In genomic region chr14:57398065-57398757, GRCm38 (mm10) we compare ENCODE assay signal across 8 mouse cellular contexts. TPM values are rescaled to one million over a fixed set of nuclear protein-coding genes. Genes with fewer than 3 reads are reported as not detected.
A peak's percentile ranks its signal among the peaks of the same experiment; 100 is the strongest.
DNase-seq lines count a peak whose midpoint lies in the region; ATAC-seq lines count a peak whose summit lies in the region.

Gene Cryl1 (minus strand): TSS chr14:57398529.

- peak within 1 kb of the TSS; percentile 55 for H3K9ac ChIP-seq in intestine, embryonic 14.5 days (ENCODE audit: low read length)

- H3K27ac ChIP-seq in intestine, embryonic 14.5 days (ENCODE audit: low read depth): peak within 1 kb of the TSS; percentile 55

- peak; percentile 93 to 94 for DNase-seq in adrenal gland, adult 18-20 months (ENCODE audit: low spot score in 2 of 2)
- peak; percentile 98 for DNase-seq in embryo, embryonic 11 days
- DNase-seq in gastrocnemius, postnatal 25 days: peak; percentile 96
- peak; percentile 98 for DNase-seq in intestine, embryonic 14.5 days (ENCODE audit: low spot score)
- DNase-seq in left cerebral cortex, postnatal 14 days (ENCODE audit: low spot score in 2 of 2): peak; percentile 95
- DNase-seq in mesoderm, embryonic 11.5 days (ENCODE audit: low read depth, low spot score): peak; percentile 95
- DNase-seq in right cerebral cortex, postnatal 36 days (ENCODE audit: low spot score in 2 of 2): peak; percentile 93 to 94
- DNase-seq in yolk sac, embryonic 10.5 days (ENCODE audit: low spot score): peak; percentile 96

- intact Hi-C loops in left cerebral cortex, postnatal 14 days (cut with DNase I): no loop called here

- peak within 1 kb of the TSS; percentile 78 for H3K4me2 ChIP-seq in intestine, embryonic 14.5 days (ENCODE audit: low read length)

- H3K4me1 ChIP-seq in intestine, embryonic 14.5 days (replicated peaks; ENCODE audit: control insufficient read depth, insufficient read depth, low read length): 0 out of 2 replicates have a peak, but pooled peaks cover 2% of the 10 kb centered on the region

- H3K36me3 ChIP-seq in intestine, embryonic 14.5 days (ENCODE audit: control insufficient read depth, insufficient read depth, low read length): no peaks in the 10 kb centered on the region

- H3K9me3 ChIP-seq in intestine, embryonic 14.5 days (ENCODE audit: control insufficient read depth, low read length): 0 out of 2 replicates have a peak, but pooled peaks cover 2% of the 10 kb centered on the region

- WGBS in intestine, embryonic 14.5 days: 1% methylated on average over 43 of the region's 43 CpGs

- H3K4me3 ChIP-seq in intestine, embryonic 14.5 days (ENCODE audit: low read depth, low read length): peak within 1 kb of the TSS; percentile 68

- peak; percentile 99 for ATAC-seq in intestine, embryonic 14.5 days (replicated peaks; ENCODE audit: low FRiP score, low TSS enrichment, low read depth)

- no peaks in the 10 kb centered on the region for H3K27me3 ChIP-seq in intestine, embryonic 14.5 days (replicated peaks; ENCODE audit: control insufficient read depth, insufficient read depth, low read length)

RNA-seq across cellular contexts. Expression of gene Cryl1, which starts in this region (rescaled TPM):
- 10 to 100 TPM; 13.0 to 13.5 TPM for total RNA-seq in adrenal gland, adult 18-20 months (2021)
- 1 to 10 TPM; 3.4 to 5.2 TPM for total RNA-seq in gastrocnemius, postnatal 25 days (2021)
- 61.9 and 66.7 TPM in 2 replicates for polyA plus RNA-seq in intestine, embryonic 14.5 days (2014; fragmentation: Nextera tagmentation; extraction: Ambion mirVana)
- 10 to 100 TPM; 21.4 to 22.8 TPM for total RNA-seq in left cerebral cortex, postnatal 14 days (2021)

Comparison
In these comparisons a context has a peak if more than half of its experiments do, and no peak if none do; other contexts are left out.
1. Peak in every context shown above with its lines: DNase-seq, ATAC-seq, H3K4me3 ChIP-seq and H3K27ac ChIP-seq.